Mouse (Mus musculus) small intestine, adult 2 months (tissue): Measurements from ENCODE around the gene Card19.

ENCODE experiments used
- CTCF ChIP-seq: fragments of 200-500 bp; IDR thresholded peaks from 2 replicates; pipeline ENCODE4 v1.5.1; 2012; ENCODE audit warnings: low read depth, mild to moderate bottlenecking, control low read depth, inconsistent platforms, low read length, moderate library complexity, mixed read lengths; ENCODE audit not compliant: insufficient replicate concordance, insufficient read length; ENCODE audit errors: extremely low read depth
- POLR2A ChIP-seq: fragments of 200-500 bp; IDR thresholded peaks from 2 replicates; pipeline ENCODE4 v1.6.1; 2012; ENCODE audit warnings: low read depth, mild to moderate bottlenecking, control low read depth, inconsistent platforms, low read length, moderate library complexity

GRCm38 (mm10) chr13:49214454-49214853, 1.4 kb downstream of the Card19 start:
- TF ChIP-seq CTCF (no peak), POLR2A (no peak)
